Mouse (Mus musculus): ENCODE measurements around the gene Cd28. TPM values are rescaled to one million over a fixed set of nuclear protein-coding genes. Genes with fewer than 3 reads are reported as not detected.

Cd28 gene
- polyA plus RNA-seq (2012; rRNA removed), result 0.03 and 0.06 TPM in 2 replicates

DNA sequence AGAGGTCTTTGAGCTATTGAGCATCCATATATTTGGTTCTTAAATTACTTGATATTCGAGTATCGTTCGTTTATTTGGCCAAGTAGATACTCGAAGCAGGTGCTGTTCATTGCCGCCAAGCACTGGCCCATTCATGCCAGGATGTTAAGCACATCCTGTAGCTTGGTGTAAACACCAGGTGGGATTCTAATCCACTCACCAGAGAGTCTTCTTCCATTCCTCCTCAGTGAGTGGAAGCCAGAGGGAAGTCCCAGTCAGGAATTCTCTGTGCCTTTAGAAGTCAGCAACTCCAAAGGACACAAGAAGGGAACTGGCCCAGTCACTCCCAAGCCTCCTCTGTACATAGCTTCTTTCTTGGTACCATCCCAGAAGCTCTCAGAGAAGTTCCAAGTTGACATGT, at the start of gene Cd28:
Gene Cd28, plus strand, starts transcription at position 234 of the 400 bp plus-strand sequence.

Other genes starting within 250 kb of the Cd28 start
- 14.5 and 18.7 TPM in 2 replicates for gene Raph1, start 149.7 kb upstream of the Cd28 start, polyA plus RNA-seq (2012; rRNA removed)
- gene Ctla4, start 170.2 kb downstream of the Cd28 start, polyA plus RNA-seq (2012; rRNA removed), result not detected in 2 replicates

All from liver, embryonic 18 days (tissue).